8 mouse cellular contexts compared by ENCODE assay signal in the genomic region with DNA sequence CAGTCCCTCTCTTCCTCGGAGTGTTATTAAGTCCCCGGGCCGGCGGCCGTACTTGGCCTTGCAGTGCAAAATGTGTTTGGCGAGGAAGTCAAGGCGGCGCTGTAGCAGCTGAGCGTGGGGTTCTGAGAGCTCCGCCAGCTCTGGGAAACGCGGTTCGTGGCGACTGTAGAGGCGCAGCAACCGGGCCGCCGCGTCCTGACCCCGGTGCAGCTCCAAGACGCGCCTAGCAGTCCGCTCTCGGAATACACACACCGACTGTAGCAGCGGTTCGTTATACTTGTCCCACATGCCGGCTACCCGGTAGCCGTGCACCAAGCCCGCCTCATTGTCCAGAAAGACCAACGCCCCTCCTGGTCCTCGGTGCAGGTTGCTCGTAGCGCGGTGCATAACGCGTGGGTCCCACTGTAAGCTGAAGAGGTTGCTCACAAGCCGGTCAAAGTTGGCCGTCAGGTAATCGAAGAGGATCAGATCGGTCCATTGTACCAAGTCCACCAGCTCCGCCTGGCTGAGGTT. TPM values are rescaled to one million over a fixed set of nuclear protein-coding genes. Genes with fewer than 3 reads are reported as not detected.
A peak's percentile ranks its signal among the peaks of the same experiment; 100 is the strongest.
DNase-seq lines count a peak whose midpoint lies in the region; ATAC-seq and TF ChIP-seq lines count a peak whose summit lies in the region.

No protein-coding gene starts in this region.

- H3K27ac ChIP-seq in forebrain, embryonic 11.5 days (ENCODE audit: low read depth, low read length) = peak overlapping the region; percentile 94
- H3K27ac ChIP-seq in heart, embryonic 13.5 days (replicated peaks) = no peak overlapping the region
- H3K27ac ChIP-seq in kidney, embryonic 16.5 days (ENCODE audit: low read length) = peak overlapping the region; percentile 12
- no peak overlapping the region for H3K27ac ChIP-seq in liver, embryonic 12.5 days
- no peak overlapping the region; the same call in 1 of the 2 replicates for H3K27ac ChIP-seq in stomach, postnatal 0 days (replicated peaks)

- peaks cover 3% of the 10 kb centered on the region; the same call in 1 of the 2 replicates for H3K9me3 ChIP-seq in forebrain, embryonic 11.5 days (ENCODE audit: control insufficient read depth, low read length)
- no peaks in the 10 kb centered on the region for H3K9me3 ChIP-seq in heart, embryonic 13.5 days
- no peaks in the 10 kb centered on the region for H3K9me3 ChIP-seq in kidney, embryonic 16.5 days (ENCODE audit: low read length)
- no peaks in the 10 kb centered on the region for H3K9me3 ChIP-seq in liver, embryonic 12.5 days (replicated peaks)
- no peaks in the 10 kb centered on the region for H3K9me3 ChIP-seq in stomach, postnatal 0 days (ENCODE audit: control insufficient read depth, low read length)

- no peak for TF ChIP-seq EP300 in stomach, postnatal 0 days (optimal IDR thresholded peaks at IDR 0.05)

- H3K27me3 ChIP-seq in forebrain, embryonic 11.5 days (ENCODE audit: control insufficient read depth, insufficient read depth, low read length) = no peaks in the 10 kb centered on the region
- H3K27me3 ChIP-seq in heart, embryonic 13.5 days (replicated peaks) = peaks cover 31% of the 10 kb centered on the region
- H3K27me3 ChIP-seq in kidney, embryonic 16.5 days (ENCODE audit: insufficient read depth, low read length) = peaks cover 3% of the 10 kb centered on the region; the same call in 1 of the 2 replicates
- H3K27me3 ChIP-seq in liver, embryonic 12.5 days (replicated peaks) = peaks cover 60% of the 10 kb centered on the region
- no peaks in the 10 kb centered on the region for H3K27me3 ChIP-seq in stomach, postnatal 0 days (ENCODE audit: control insufficient read depth, insufficient read depth, low read length)

- peak; percentile 1; the same call in 1 of the 2 replicates for ATAC-seq in forebrain, embryonic 11.5 days (replicated peaks; ENCODE audit: low FRiP score)
- ATAC-seq in heart, embryonic 13.5 days (ENCODE audit: extremely low read depth, insufficient number of reproducible peaks, low FRiP score, low TSS enrichment) = no peak
- peak; percentile 17 for ATAC-seq in kidney, embryonic 16.5 days (ENCODE audit: low FRiP score, low TSS enrichment)
- peak; percentile 22; the same call in 1 of the 2 replicates for ATAC-seq in liver, embryonic 12.5 days
- peak; percentile 23; the same call in 1 of the 2 replicates for ATAC-seq in stomach, postnatal 0 days (ENCODE audit: low FRiP score, low TSS enrichment)

- peak; percentile 34; the same call in 1 of the 2 replicates for TF ChIP-seq POLR2A in brain, embryonic 14.5 days (IDR thresholded peaks at IDR 0.05; ENCODE audit: borderline replicate concordance, extremely low read depth, insufficient read depth, insufficient read length, poor library complexity, severe bottlenecking)

- peak; percentile 33 to 40 for DNase-seq in B cell, adult 2 months
- peak; percentile 87 for DNase-seq in brain, embryonic 14.5 days (ENCODE audit: low read depth)
- peak; percentile 82 for DNase-seq in forebrain, embryonic 11.5 days (ENCODE audit: low spot score)
- DNase-seq in naive thymus-derived CD4-positive, alpha-beta T cell, adult 2 months (ENCODE audit: low read depth) = peak; percentile 12
- DNase-seq in stomach, postnatal 0 days (ENCODE audit: low spot score) = peak; percentile 57

- H3K36me3 ChIP-seq in forebrain, embryonic 11.5 days (ENCODE audit: control insufficient read depth, insufficient read depth, low read length) = no peaks in the 10 kb centered on the region; the same call in 1 of the 2 replicates
- no peaks in the 10 kb centered on the region for H3K36me3 ChIP-seq in heart, embryonic 13.5 days
- H3K36me3 ChIP-seq in kidney, embryonic 16.5 days (ENCODE audit: insufficient read depth, low read length) = no peaks in the 10 kb centered on the region
- no peaks in the 10 kb centered on the region for H3K36me3 ChIP-seq in liver, embryonic 12.5 days
- no peaks in the 10 kb centered on the region for H3K36me3 ChIP-seq in stomach, postnatal 0 days (ENCODE audit: control insufficient read depth, insufficient read depth, low read length)

- peak overlapping the region; percentile 98 for H3K9ac ChIP-seq in forebrain, embryonic 11.5 days (ENCODE audit: low read length)
- peak overlapping the region; percentile 87 for H3K9ac ChIP-seq in heart, embryonic 13.5 days
- H3K9ac ChIP-seq in kidney, embryonic 16.5 days (replicated peaks; ENCODE audit: low read length) = peak overlapping the region; percentile 87
- peak overlapping the region; percentile 59; the same call in 1 of the 2 replicates for H3K9ac ChIP-seq in liver, embryonic 12.5 days
- peak overlapping the region; percentile 73 for H3K9ac ChIP-seq in stomach, postnatal 0 days (ENCODE audit: low read length)

- peak overlapping the region; percentile 81 for H3K4me3 ChIP-seq in forebrain, embryonic 11.5 days (ENCODE audit: low read depth, low read length)
- peak overlapping the region; percentile 73 for H3K4me3 ChIP-seq in heart, embryonic 13.5 days
- H3K4me3 ChIP-seq in kidney, embryonic 16.5 days (ENCODE audit: low read length) = peak overlapping the region; percentile 77
- H3K4me3 ChIP-seq in liver, embryonic 12.5 days = peak overlapping the region; percentile 59
- peak overlapping the region; percentile 65 for H3K4me3 ChIP-seq in stomach, postnatal 0 days (ENCODE audit: low read depth, low read length)

- WGBS in forebrain, embryonic 11.5 days = 0% methylated on average over 43 of the region's 43 CpGs
- WGBS in heart, embryonic 13.5 days = under 1% methylated on average over 43 of the region's 43 CpGs
- WGBS in kidney, embryonic 16.5 days = under 1% methylated on average over 43 of the region's 43 CpGs
- under 1% methylated on average over 43 of the region's 43 CpGs for WGBS in liver, embryonic 12.5 days (ENCODE audit: insufficient replicate concordance)
- 1% methylated on average over 43 of the region's 43 CpGs for WGBS in stomach, postnatal 0 days

- H3K4me2 ChIP-seq in forebrain, embryonic 11.5 days (ENCODE audit: low read depth, low read length, severe bottlenecking) = peak overlapping the region; percentile 81
- H3K4me2 ChIP-seq in heart, embryonic 13.5 days = peak overlapping the region; percentile 98
- H3K4me2 ChIP-seq in kidney, embryonic 16.5 days (replicated peaks; ENCODE audit: low read depth, low read length) = peak overlapping the region; percentile 98
- peak overlapping the region; percentile 77 for H3K4me2 ChIP-seq in liver, embryonic 12.5 days
- peak overlapping the region; percentile 99 for H3K4me2 ChIP-seq in stomach, postnatal 0 days (replicated peaks; ENCODE audit: low read depth)

- no peaks in the 10 kb centered on the region; the same call in 1 of the 2 replicates for H3K4me1 ChIP-seq in forebrain, embryonic 11.5 days (replicated peaks; ENCODE audit: control insufficient read depth, insufficient read depth, low read length)
- H3K4me1 ChIP-seq in heart, embryonic 13.5 days = peaks cover 22% of the 10 kb centered on the region
- peaks cover 42% of the 10 kb centered on the region for H3K4me1 ChIP-seq in kidney, embryonic 16.5 days (ENCODE audit: insufficient read depth, low read length)
- peaks cover 19% of the 10 kb centered on the region for H3K4me1 ChIP-seq in liver, embryonic 12.5 days
- H3K4me1 ChIP-seq in stomach, postnatal 0 days (replicated peaks; ENCODE audit: control insufficient read depth, insufficient read depth) = peaks cover 3% of the 10 kb centered on the region; the same call in 1 of the 2 replicates

- no peak for TF ChIP-seq CTCF in brain, embryonic 14.5 days (IDR thresholded peaks at IDR 0.05; ENCODE audit: borderline replicate concordance, extremely low read depth, insufficient read depth, insufficient read length)
- TF ChIP-seq CTCF in stomach, postnatal 0 days (IDR thresholded peaks at IDR 0.05; ENCODE audit: low read depth) = peak; percentile 40; the same call in 1 of the 2 replicates

RNA-seq across cellular contexts. Expression of a gene that starts 2.0 kb away (rescaled TPM):
- 59.1 and 67.1 TPM in 2 replicates for polyA plus RNA-seq in brain, embryonic 14.5 days (2012; rRNA removed)
- 30.7 and 33.2 TPM in 2 replicates for polyA plus RNA-seq in forebrain, embryonic 11.5 days (2014; fragmentation: Nextera tagmentation; extraction: Ambion mirVana)
- 2.5 and 2.6 TPM in 2 replicates for polyA plus RNA-seq in heart, embryonic 13.5 days (2015; fragmentation: Nextera tagmentation; extraction: Ambion mirVana)
- 7.6 and 7.8 TPM in 2 replicates for polyA plus RNA-seq in kidney, embryonic 16.5 days (2015; fragmentation: Nextera tagmentation; extraction: Ambion mirVana)
- polyA plus RNA-seq in liver, embryonic 12.5 days (2016; fragmentation: Nextera tagmentation; extraction: Ambion mirVana) = 2.6 and 2.9 TPM in 2 replicates
- polyA plus RNA-seq in stomach, postnatal 0 days (2015; fragmentation: Nextera tagmentation; extraction: Ambion mirVana) = 5.9 and 7.3 TPM in 2 replicates

RNA-seq across cellular contexts. Expression of a gene that starts 42.7 kb away (rescaled TPM):
- polyA plus RNA-seq in brain, embryonic 14.5 days (2012; rRNA removed) = 76.9 and 110 TPM in 2 replicates
- polyA plus RNA-seq in forebrain, embryonic 11.5 days (2014; fragmentation: Nextera tagmentation; extraction: Ambion mirVana) = 50.1 and 50.7 TPM in 2 replicates
- polyA plus RNA-seq in heart, embryonic 13.5 days (2015; fragmentation: Nextera tagmentation; extraction: Ambion mirVana) = 17.7 and 19.9 TPM in 2 replicates
- polyA plus RNA-seq in kidney, embryonic 16.5 days (2015; fragmentation: Nextera tagmentation; extraction: Ambion mirVana) = 22.6 and 23.4 TPM in 2 replicates
- polyA plus RNA-seq in liver, embryonic 12.5 days (2016; fragmentation: Nextera tagmentation; extraction: Ambion mirVana) = 21.2 and 21.3 TPM in 2 replicates
- polyA plus RNA-seq in stomach, postnatal 0 days (2015; fragmentation: Nextera tagmentation; extraction: Ambion mirVana) = 9.7 and 10.1 TPM in 2 replicates

Comparison
In these comparisons a context has a peak if more than half of its experiments do, and no peak if none do; other contexts are left out.
1. DNase-seq: peak in every context shown above with its lines; median percentile 87 in brain, embryonic 14.5 days; 82 in forebrain, embryonic 11.5 days; 57 in stomach, postnatal 0 days; 36 in B cell, adult 2 months; 12 in naive thymus-derived CD4-positive, alpha-beta T cell, adult 2 months.
2. H3K27ac ChIP-seq: peak in forebrain, embryonic 11.5 days (single experiment) and kidney, embryonic 16.5 days (single experiment); none in heart, embryonic 13.5 days (single experiment), liver, embryonic 12.5 days (single experiment) and stomach, postnatal 0 days (single experiment).
3. Peak in every context shown above with its lines, with median percentiles within 50 percentile points of each other: H3K4me2 ChIP-seq, H3K4me3 ChIP-seq and H3K9ac ChIP-seq.